Mouse (Mus musculus) heart, postnatal 0 days (tissue): ENCODE measurements around the gene Rfc1. TPM values are rescaled to one million over a fixed set of nuclear protein-coding genes. Genes with fewer than 3 reads are reported as not detected.
"Not testable (repeated sequence)": the region's sequence is repeated elsewhere in the genome, so short reads cannot be mapped to it uniquely, and the experiment has no call there.

Experiments
- ATAC-seq: fragments of 200-750 bp; cut with Nextera tagmentation; 2 replicates; pipeline ENCODE4 v1.8.0; 2017; ENCODE audit warnings: low read depth, moderate number of reproducible peaks, moderate library complexity; ENCODE audit not compliant: insufficient read depth
- DNase-seq: peaks from one replicate; pipeline ENCODE4 v3.0.0-alpha.2; 2016; ENCODE audit warnings: low spot score
- H3K27ac ChIP-seq: fragments of 300-500 bp; sonication (generic); 2 replicates; pipeline ENCODE4 v1.5.1; 2014; ENCODE audit warnings: low read depth, mild to moderate bottlenecking
- H3K27me3 ChIP-seq: fragments of 300-500 bp; sonication (generic); 2 replicates; pipeline ENCODE4 v1.6.1; 2014; ENCODE audit warnings: low read length, mixed read lengths; ENCODE audit not compliant: control insufficient read depth, insufficient read depth
- H3K36me3 ChIP-seq: fragments of 300-500 bp; sonication (generic); replicated peaks from 2 replicates; pipeline ENCODE4 v1.6.1; 2014; ENCODE audit warnings: low read length, mixed read lengths; ENCODE audit not compliant: control insufficient read depth, insufficient read depth
- H3K4me1 ChIP-seq: fragments of 300-500 bp; sonication (generic); 2 replicates; pipeline ENCODE4 v1.6.1; 2014; ENCODE audit warnings: antibody characterized with exemption; ENCODE audit not compliant: control insufficient read depth, insufficient read depth
- H3K4me2 ChIP-seq: fragments of 300-500 bp; sonication (generic); 2 replicates; pipeline ENCODE4 v1.6.1; 2014; ENCODE audit warnings: low read depth, mild to moderate bottlenecking, low read length, moderate library complexity
- H3K4me3 ChIP-seq: fragments of 300-500 bp; sonication (generic); 2 replicates; pipeline ENCODE4 v1.5.1; 2014; ENCODE audit warnings: low read depth, low read length
- H3K9ac ChIP-seq: fragments of 300-500 bp; sonication (generic); replicated peaks from 2 replicates; pipeline ENCODE4 v1.6.1; 2014; ENCODE audit warnings: low read depth, low read length, mixed read lengths
- H3K9me3 ChIP-seq: fragments of 300-500 bp; sonication (generic); replicated peaks from 2 replicates; pipeline ENCODE4 v1.6.1; 2016; ENCODE audit warnings: low read length; ENCODE audit not compliant: control insufficient read depth
- CTCF ChIP-seq: IDR thresholded peaks from 2 replicates; pipeline ENCODE4 v1.5.1; 2016; ENCODE audit warnings: antibody characterized with exemption, control low read depth, low read depth
- EP300 ChIP-seq: IDR thresholded peaks from 2 replicates; pipeline ENCODE4 v1.6.1; 2016; ENCODE audit warnings: antibody characterized with exemption, low read depth
- WGBS: fragments of 180-500 bp; shearing (Covaris S2); extraction: QIAGEN DNeasy Blood & Tissue Kit; methylation state at CpG from one replicate; pipeline ENCODE4 v1.1.7; 2014; 5-methylcytosine and 5-hydroxymethylcytosine counted together
- polyA plus RNA-seq: library from polyadenylated mRNA; unstranded; fragments of >200 nt; fragmentation: Nextera tagmentation; extraction: Ambion mirVana; gene quantifications from 2 replicates; pipeline ENCODE4 v1.2.1, GENCODE M21; 2015
- total RNA-seq: library from RNA; depleted of rRNA; stranded (reverse); fragments of >200 nt; gene quantifications from 2 replicates; pipeline ENCODE4 v1.2.3, GENCODE M21; 2014; ENCODE audit warnings: low replicate concordance

Gene Rfc1
- total and polyA plus RNA-seq, 2 experiments from 2014 or later: 13.3 to 36.7 TPM

- no peak overlapping the region for H3K9ac ChIP-seq
- no peaks in the 10 kb centered on the region for H3K27me3 ChIP-seq
- no peaks in the 10 kb centered on the region for H3K9me3 ChIP-seq
- 58% methylated on average over 7 of the region's 7 CpGs for WGBS
- H3K27ac ChIP-seq: no peak overlapping the region
- DNase-seq: no peak
- TF ChIP-seq CTCF: no peak
- TF ChIP-seq EP300: no peak
- H3K4me1 ChIP-seq: no peaks in the 10 kb centered on the region
- no peak for ATAC-seq
- H3K36me3 ChIP-seq: peaks cover 60% of the 10 kb centered on the region
- no peak overlapping the region for H3K4me2 ChIP-seq
- no peak overlapping the region for H3K4me3 ChIP-seq
Measured at GRCm38 (mm10) chr5:65298167-65298950, 37.1 kb downstream of the Rfc1 start.

GRCm38 (mm10) chr5:65294270-65294669 is 41.2 kb downstream of the Rfc1 start:
- Histone ChIP-seq H3K36me3 (peaks cover 56% of the 10 kb centered on the region), H3K27me3 (no peaks in the 10 kb centered on the region), H3K4me2 (no peak overlapping the region), H3K9me3 (no peaks in the 10 kb centered on the region), H3K4me3 (no peak overlapping the region), H3K9ac (no peak overlapping the region), H3K4me1 (no peaks in the 10 kb centered on the region), H3K27ac (no peak overlapping the region)
- 34% methylated on average over 2 of the region's 2 CpGs for WGBS
- DNase-seq (no peak), ATAC-seq (no peak)
- no peak for TF ChIP-seq CTCF
- no peak for TF ChIP-seq EP300

DNA sequence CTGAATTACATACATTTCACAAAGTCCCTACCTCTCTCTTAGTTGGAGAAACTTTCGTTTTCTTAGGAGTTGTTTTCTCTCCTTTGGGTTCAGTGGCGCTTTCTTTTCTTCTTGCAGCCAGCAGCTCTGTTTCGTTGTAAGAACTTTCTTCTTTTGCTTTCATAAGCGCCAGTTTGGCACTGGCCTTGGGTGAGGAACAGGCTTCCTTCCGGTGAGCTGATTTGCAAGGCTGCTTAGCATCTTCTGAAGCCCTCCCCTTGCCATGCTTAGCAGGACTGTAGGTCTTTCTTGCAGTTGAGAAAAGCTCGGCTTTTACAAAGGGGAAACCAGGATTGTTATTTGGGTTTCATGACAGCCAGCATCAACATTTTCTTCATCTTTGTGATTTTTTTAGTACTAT is 41.8 kb downstream of the Rfc1 start:
- Histone ChIP-seq H3K9me3 (no peaks in the 10 kb centered on the region), H3K9ac (no peak overlapping the region), H3K4me1 (no peaks in the 10 kb centered on the region), H3K36me3 (peaks cover 61% of the 10 kb centered on the region), H3K4me3 (no peak overlapping the region), H3K27me3 (no peaks in the 10 kb centered on the region), H3K27ac (no peak overlapping the region), H3K4me2 (no peak overlapping the region)
- DNase-seq (no peak), ATAC-seq (no peak)
- no peak for TF ChIP-seq EP300
- TF ChIP-seq CTCF: no peak
- 83% methylated on average over 6 of the region's 6 CpGs for WGBS

DNA sequence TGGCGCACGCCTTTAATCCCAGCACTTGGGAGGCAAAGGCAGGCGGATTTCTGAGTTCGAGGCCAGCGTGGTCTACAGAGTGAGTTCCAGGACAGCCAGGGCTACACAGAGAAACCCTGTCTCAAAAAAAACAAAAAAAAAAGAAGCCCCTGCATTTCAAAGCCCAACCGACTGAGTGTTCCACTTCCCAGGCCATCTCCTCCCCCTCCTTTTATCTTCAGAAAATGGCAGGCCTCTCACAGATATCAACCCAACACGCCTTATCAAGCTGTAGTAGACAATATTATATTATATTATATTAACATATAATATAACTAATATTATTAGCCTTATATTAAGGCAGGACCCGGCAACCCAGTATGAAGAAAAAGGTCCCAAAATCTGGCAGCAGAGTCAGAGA is 46.5 kb downstream of the Rfc1 start:
- peaks cover 72% of the 10 kb centered on the region for H3K36me3 ChIP-seq
- not testable (repeated sequence) for ATAC-seq
- 73% methylated on average over 8 of the region's 8 CpGs for WGBS

DNA sequence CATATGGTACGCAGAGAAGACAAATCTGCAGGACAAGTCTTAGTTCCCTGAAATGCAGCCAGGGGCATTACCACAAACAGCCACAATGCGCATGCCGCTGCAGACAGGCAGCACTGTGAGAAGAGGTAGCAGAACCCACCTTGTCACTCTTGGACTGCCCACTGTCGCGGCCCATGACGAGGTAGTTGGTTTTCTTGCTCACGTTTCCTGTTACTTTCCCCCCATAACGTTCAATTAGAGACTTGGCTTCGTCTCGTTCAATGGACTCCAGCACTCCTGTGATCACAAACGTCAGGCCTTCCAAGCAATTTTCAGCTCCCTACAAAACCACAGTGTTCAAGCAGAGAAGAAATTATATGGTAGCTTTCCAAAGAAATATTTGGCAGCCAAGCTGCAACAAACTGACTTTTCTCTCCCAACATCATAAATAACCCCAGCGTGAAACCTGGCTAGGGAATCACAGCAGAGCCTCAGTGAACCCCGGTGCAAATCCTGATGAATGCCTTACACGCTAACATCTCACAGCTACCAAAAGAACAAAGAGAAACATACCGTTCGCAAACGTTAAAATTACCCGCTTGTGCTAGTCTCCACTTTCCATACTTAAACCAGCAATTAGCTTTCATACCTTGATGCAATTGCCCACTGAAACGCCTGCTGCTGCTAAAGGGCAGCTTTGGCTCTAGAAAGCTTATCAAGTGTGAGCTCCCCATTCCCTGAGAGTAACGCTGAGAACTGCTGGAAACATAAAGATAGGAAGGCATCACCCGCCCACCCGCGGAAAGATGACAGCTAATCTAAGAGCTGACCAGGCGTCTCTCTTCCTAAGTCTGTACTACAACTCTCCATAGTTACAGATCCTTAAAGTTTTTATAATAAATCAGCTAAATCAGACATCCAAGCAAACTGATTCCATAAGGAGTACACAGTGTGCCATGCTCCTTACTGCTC is 47.4 kb downstream of the Rfc1 start:
- no peak for DNase-seq
- 76% methylated on average over 24 of the region's 24 CpGs for WGBS
- Histone ChIP-seq H3K4me1 (no peaks in the 10 kb centered on the region), H3K9me3 (no peaks in the 10 kb centered on the region), H3K27ac (no peak overlapping the region), H3K4me2 (no peak overlapping the region), H3K36me3 (peaks cover 67% of the 10 kb centered on the region), H3K4me3 (no peak overlapping the region), H3K27me3 (no peaks in the 10 kb centered on the region), H3K9ac (no peak overlapping the region)
- ATAC-seq: no peak
- TF ChIP-seq CTCF (no peak), EP300 (no peak)

More for the DNA sequence above, 46.5 kb downstream of the Rfc1 start:
- H3K27ac ChIP-seq, H3K9me3 ChIP-seq, H3K27me3 ChIP-seq, DNase-seq, H3K4me2 ChIP-seq, H3K4me1 ChIP-seq, H3K4me3 ChIP-seq, H3K9ac ChIP-seq: not testable (repeated sequence)
